Mouse (Mus musculus): ENCODE data around the gene Slc25a29.

GRCm38 (mm10) chr12:108829636-108830035, 6.0 kb downstream of the Slc25a29 start:
- no peak for TF ChIP-seq CTCF (IDR thresholded peaks at IDR 0.05; ENCODE audit: extremely low read depth, insufficient read length, insufficient replicate concordance, low read depth, low read length)
- TF ChIP-seq POLR2A (IDR thresholded peaks at IDR 0.05; ENCODE audit: low read depth, low read length), result no peak

All from small intestine, adult 2 months (tissue).